Mouse (Mus musculus) layer of hippocampus, adult 18-20 months (tissue): ENCODE data around the gene Fndc3b. TPM values are rescaled to one million over a fixed set of nuclear protein-coding genes. Genes with fewer than 3 reads are reported as not detected.

Source experiments
- DNase-seq, 2 experiments: peaks; one replicate each; pipeline ENCODE4 v3.0.0; 2022; ENCODE audit warnings: low spot score in 2 of 2
- total RNA-seq, 2 experiments: library from RNA; stranded (reverse); gene quantifications; 2 replicates each; pipeline ENCODE4 v1.2.3; 2021

Gene Fndc3b
- total RNA-seq, 2 experiments from 2014 or later, result 20.5 to 21.2 TPM

DNA sequence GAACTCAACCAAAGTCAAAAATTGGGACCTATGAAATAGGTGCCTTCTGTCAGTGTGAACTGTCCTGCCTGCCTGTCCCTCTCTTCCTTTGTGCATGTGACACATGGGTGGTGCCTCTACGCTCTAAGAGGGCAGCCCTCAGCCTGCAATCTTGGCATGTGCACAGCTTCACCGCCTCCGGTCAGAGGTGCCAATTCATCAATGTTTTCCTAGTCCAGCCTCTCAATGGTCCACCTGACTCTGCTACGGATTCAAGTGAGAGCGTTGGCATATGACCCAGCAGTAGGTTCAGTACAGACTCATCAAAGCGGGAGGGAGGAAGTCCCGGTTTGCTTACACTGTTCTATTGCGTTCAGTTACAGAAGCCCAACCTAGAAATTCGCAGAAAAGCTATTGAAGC, 192.2 kb downstream of the Fndc3b start:
- DNase-seq, result no peak

DNA sequence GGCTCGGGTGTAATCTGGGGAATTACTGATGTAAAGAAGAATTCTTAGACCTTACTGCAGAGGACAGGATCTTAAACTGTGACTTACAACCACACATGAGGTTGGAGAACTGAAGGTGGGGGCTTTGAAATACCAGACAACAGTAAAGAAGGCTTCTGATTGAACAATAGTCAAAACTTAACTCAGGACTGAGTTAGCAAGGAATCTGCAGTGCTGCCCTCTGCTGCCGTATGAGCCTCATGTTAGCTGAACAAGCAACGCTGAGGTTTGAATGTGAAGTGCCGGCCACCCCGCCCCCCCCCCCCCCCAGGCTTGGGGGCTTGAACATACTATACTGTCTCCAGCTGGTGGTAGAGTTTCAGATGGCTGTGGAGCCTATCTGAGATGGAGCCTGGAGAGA, 194.6 kb downstream of the Fndc3b start:
- DNase-seq, result no peak

DNA sequence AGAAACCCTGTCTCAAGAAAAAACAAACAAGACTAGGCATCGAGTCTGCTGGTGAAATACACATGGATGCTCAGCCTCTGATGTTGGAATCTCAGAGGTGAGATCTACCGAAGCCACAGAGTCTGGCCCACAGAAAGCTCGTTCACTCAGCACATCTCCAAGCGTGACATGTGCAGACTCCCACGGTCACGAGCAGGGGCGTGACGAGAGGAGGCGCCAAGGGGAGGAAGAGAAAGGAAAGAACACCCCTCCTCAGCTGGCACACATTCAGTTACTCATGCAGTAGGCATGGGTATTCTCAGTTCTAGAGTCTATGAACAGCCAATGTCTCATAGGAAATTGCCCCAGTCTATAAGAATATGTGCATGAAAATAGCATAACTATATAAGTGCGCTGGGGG, 199.3 kb downstream of the Fndc3b start:
- DNase-seq, result no peak

DNA sequence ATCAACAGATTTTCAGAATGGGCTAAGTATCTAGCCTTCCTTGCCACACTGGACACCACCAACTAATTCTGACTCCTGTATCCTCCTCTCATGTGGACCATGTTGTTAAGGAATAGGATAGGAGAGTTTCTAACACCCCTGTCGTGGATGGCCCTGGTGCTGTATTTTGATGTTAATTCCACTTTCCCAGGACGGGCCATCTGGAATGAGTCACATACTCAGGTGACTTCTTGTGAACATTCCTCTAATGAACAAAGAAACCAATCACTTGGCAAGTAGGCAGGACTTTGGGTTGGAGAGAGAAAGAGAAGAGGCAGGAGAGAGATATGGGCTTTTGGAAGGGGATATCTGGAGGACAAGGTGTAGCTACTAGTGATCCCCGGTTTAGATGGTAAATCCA, 204.2 kb downstream of the Fndc3b start:
- no peak for DNase-seq

DNA sequence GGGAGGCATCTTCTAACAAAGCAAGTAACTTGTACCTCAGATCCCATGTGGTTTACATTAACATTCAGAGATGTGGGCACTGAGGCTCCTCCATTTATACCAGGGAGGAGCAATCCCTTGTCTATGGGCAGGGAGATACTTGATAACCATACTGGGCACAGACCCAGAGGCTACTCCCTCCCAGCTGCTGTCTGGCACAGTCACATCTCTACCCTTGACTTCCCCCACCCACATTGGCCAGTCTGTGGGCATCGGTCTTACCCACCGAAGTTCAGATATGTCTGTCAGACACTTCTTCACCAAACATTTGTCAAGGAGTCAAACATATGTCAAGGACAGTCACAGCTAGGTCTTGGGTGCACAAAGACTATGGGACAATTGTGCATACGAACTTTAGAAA, 205.5 kb downstream of the Fndc3b start:
- no peak for DNase-seq

DNA sequence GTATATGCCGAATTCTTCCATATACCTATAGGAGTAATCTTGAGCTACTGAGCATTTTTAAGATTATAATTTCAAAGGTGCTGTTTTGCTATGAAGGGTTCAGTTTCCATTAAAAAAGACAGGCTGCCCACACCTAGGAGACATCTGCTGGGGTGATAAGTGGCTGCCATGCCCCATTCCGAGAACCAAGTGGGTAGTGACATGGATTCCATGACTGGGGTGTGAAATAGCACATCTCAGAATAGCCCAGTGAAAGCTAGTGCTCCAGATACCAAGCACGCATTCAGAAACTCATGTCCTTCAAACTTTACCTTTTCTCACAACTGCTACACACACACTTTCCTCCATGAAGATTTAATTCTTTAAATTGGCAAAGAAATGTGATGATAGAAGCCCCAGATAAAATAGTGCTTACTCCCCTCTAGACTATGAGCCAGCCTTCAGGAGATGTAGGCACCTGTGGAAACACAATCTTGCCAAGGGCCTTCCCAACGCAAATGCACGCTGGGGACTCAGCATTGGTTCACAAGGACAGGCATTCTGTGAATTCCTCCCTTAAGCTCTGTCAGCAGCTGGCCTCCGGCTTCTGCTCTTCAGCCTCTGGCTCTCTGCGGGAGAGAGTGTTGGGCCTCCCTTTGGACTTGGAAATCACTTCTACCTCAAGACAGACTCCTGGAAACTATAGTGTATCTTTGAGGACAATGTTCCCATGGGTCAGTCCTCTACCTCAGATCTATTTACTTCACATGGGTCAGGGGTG, 207.6 kb downstream of the Fndc3b start:
- DNase-seq, result no peak

DNA sequence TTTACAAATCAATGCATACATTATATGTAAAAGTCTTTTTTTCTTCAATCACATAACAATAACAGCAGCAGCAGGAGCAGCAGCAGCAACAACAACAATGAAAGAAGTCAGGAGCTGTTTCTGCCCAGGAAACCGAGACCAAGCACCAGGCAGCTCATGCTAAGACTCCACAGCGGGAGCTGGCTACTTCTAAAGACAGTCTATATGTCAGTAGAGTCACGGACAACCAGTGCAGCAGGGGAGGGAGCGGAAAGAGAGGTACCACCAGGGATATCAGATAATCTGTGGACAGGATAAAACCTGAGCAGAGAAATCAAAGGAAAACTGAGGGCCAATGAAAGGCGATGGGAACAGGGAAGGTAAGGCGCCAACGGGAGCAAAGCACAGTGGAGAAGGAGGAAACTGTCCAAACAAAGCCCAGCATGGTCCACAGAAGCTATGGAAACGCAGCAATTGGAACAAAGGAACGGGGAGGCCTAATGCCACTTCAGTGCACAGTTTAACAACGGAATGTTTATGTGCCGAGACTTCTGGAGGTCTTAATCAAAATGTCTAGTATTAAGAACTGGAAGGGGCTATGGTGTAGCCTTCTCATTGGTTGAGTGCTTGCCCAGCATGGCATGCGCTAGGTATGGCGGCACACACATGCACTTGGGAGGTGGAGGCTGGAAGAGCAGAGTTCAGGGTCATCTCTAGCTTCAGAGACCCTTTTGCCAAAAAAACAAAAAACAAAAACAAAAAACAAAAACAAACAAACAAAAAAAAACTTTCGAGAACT, 215.6 kb downstream of the Fndc3b start:
- DNase-seq, result no peak

DNA sequence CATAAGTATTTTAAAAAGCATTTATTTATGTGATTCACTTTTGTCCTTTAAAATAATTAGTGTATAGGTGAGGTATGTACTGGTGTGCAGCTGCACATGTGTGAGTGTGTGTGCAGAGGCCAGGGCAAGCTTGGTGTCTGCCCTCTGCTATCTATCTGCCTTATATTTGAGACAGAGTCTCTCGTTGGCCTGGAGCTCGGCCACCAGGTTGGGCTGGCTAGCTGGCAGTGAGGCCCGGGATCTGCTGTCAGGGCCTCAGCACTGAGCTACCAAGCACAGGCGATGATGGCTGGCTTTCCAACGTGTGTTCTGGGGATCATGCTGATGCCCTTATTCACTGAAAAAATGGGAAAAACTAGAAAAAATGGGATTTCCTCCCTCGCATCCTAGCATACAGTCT, 216.4 kb downstream of the Fndc3b start:
- no peak for DNase-seq

DNA sequence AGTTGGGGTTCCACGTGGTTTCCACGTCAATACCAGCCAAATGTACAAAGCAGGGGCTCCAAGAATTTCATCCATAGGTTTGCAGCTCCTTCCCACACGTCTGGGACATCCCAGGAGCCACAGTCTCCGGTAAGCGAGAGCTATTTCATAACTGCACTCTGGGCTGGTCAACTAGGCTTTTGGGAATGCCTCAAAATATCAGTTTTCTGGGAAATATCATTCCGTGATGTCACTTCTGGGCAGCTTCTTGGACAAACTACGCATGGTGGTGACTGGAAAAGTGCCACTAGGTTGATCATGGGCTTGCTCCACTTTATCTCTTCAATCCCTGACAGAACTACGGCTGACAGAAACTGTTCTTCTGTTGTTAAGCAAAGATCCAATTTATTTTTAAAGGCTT, 217.0 kb downstream of the Fndc3b start:
- DNase-seq, result no peak

DNA sequence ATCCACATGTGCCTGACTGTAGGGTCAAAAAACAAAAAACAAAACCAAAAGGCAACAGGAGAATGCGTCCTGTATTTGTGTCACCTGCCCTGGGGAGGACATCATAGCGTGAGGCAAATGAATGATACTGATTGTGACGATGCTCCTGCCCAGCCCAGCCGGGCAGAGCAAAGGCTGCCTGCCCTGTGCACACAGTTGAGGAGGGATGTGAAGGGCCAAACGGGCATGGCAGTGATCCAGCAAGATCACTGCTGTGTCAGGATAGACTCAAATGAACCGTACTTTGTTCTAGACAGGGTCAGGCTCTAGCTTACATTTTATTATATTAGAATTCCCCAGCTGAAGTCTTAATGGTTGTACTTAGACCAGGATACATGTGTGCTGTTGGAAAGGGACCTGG, 219.3 kb downstream of the Fndc3b start:
- no peak for DNase-seq

DNA sequence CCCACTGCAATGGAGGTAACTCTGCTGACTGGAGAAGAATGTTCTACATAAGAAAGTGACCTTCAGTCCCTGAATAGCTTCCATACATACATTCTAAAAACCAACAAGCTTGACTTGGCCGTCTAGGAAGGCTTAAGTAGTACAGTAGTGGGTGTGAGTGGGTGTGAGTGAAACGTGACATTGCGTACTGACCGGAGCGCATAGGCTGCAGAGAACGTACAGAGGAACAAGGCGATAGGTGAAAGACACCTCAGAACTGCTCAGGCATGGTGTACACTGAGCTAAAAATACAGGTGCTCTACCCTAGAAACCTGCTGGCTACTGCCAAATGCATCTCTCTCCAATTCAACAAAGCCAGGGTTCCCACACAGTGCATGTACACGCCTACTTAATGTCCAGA, 219.7 kb downstream of the Fndc3b start:
- no peak for DNase-seq

DNA sequence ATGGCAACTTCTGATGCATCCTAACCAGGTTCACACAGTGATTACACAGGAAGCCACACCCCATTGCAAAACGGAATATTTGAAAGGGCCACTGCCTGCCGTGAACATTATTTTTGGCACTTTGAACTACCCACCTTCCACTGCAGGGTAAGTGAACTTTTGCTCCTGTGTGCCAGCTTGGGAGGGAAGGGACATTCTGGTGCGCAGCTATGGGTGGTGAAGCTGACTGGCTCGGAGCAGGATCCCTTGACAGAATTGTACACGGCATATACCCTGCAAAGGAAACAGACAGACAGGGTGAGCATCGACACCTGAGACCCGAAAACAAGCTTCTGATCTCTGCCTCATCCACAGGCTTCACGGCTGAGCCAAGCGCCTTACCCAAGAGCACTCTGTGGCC, 220.2 kb downstream of the Fndc3b start:
- no peak for DNase-seq

DNA sequence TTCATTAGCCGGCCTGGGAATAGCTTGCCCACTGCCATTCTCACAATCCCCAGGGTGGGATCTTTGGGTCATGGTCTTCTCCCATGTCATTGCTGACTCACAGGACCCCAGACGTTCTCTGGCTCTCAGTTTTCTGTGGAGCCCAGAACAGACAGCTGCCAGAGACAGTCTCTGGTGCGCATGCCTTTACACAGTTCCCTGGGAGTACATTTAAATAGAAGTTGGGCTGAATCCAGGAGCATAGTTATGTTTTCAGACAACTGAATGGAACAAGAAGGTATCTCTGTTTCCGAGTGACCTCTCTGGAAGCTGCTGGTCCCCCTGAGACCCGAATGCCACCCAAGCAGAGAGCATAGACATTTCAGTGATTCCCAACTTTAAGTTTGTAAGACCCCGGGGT, 221.6 kb downstream of the Fndc3b start:
- no peak for DNase-seq

DNA sequence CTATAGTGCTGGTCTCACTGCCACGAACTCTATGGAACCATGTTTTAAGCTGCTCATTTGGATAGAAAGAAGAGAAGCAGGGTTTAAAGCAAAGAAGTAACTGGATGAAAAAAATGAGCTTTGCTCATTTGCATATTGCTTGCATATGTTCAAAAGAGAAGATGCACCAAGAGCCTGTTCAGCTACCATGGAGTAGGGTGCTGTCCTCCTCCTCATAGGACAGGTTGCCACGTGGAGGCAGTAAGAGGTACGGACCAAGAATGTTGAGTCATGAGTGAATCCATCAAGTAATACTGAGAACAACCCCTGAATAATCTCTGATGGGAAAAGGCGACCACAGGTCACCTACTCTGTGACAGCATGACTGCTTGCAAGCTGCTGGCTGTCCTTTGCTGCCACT, 226.0 kb downstream of the Fndc3b start:
- no peak for DNase-seq

DNA sequence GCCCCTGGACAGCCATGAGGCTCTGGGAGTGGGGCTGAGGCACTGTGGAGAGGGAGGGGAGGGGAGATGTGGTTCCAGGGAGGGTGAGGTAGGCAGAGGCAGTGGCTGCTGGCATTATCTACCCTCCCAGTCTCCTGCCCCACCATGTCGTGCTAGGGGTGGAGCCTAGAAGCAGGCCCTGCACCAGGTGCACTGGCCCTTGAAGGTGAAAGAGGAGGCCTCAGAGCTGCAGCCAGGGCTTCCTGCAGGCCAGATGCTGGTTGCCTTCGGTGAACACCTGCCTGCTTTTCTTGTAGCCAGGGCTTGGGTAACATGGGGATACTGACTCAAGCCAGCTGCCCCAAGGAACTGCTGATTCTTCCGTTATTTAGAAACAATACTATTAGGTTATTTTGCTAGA, 226.4 kb downstream of the Fndc3b start:
- no peak for DNase-seq

DNA sequence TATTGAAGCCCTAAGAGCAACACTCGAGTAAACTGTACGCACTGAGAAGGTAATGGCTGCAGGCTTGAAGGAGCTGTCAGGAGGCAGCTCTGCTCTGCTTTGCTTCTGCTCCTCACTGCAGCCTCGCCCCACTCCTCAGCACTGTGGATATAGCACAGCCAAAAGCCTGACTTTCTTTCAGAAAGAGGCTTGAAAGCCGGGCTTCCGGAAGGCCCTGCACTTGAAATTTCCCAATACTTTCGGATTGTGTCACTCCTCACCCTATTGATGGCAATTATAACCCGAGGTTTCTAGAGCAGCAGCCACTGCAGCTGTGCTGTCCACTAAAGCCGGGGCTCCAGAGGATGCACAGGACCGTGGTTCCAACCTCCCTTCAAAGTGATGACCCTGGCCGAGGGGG, 227.3 kb downstream of the Fndc3b start:
- no peak for DNase-seq

DNA sequence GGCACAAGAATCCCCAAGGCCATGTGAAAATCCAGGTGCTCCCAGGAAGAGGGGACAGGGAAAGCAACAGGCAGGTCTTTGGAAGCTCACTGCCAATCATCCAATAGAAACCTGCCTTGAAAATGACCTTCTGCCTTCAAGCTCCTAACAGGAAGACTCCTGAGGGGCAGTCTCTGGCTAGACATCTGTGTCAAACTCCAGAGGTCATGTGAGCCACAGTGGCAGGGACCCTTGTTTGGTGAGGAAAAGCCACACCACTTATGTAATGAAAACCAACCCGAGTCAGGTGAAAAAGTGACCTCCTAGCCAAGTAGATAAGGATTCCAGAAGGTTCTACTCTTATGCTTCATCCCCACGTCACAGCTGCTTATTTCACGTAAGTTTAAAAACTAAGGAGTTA, 227.8 kb downstream of the Fndc3b start:
- no peak for DNase-seq

DNA sequence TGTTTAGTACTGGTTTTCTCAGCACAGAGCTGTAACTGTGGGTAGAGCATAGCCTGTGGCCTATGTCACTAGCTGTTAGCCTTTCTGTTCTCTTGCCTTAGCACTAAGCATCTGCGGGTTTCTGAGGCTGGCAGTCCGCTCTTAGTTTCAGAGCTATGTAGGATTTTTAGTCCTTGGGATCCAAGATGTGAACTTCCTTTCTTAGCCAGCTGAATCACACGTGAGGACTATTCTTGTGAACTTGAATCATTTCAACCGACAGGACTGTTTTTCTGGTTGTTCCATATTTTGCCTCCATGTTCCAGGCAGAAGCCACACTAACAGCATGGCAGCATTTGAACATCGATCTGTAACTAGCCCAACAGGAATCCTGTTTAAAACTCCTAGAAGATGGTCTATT, 229.4 kb downstream of the Fndc3b start:
- no peak for DNase-seq

DNA sequence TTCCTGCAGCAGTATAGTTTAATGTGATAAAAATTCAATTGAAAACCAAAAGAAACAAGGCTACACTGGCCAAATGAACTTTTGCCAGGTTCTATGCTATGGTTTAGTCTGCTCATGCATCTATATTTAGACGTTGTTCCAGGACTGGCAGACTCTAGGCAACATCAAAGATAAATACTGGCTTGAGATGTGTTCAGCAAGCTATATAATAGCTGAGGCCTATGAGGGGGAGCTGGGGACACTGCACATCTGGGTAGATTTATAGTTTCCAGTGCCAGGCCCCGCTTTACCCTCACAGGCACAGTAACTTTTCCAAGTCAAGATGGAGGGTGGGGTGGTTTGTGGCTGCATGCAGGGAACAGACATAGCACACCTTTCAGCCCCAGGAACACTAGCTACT, 231.7 kb downstream of the Fndc3b start:
- DNase-seq, result no peak

DNA sequence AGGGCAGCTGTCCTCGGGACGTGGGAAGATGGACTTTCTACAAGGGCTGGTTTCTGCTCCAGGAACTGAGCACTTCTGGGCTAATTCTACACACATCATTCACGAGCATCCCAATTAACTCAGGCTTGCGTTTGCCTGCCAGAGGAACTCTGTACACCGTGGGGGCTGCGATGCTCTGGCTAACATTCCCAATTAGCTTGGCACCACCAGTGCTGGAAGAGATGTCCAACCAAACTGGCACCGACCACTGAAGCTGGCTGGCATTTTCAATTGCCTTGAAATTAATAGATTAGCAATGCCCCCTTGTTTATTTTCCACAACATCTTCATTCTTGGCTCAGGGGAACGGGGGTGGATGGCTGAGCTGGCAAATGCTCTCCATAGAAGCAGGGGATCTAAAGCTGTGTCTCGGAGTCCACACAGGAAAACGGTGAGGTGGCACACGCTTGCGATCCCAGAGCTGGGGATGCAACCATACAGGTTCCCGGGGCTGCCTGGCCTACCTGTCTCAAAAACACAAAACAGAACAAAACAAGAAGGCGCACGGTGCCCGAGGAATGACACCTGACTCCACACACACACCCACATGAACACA, 232.4 kb downstream of the Fndc3b start:
- peak; percentile 60 to 72 for DNase-seq

DNA sequence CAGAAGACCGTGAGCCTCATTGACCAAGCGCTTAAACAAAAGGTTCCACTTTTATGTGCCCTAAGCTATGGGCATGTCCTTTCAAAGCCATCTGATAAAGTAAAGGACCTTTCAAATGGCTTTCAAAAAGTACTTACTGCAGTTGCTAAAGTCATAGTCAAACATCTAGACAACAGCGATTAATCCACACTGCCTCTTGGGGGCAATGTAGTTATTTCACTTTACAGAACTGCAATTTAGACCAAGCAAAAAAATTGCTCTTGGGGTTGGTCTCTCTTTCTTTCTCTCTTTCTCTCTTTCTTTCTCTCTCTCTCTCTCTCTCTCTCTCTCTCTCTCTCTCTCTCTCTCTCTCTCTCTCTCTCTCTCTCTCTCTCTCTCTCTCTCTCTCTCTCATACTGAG, 233.4 kb downstream of the Fndc3b start:
- DNase-seq, result peak in 1 of 2 experiments; percentile 34

DNA sequence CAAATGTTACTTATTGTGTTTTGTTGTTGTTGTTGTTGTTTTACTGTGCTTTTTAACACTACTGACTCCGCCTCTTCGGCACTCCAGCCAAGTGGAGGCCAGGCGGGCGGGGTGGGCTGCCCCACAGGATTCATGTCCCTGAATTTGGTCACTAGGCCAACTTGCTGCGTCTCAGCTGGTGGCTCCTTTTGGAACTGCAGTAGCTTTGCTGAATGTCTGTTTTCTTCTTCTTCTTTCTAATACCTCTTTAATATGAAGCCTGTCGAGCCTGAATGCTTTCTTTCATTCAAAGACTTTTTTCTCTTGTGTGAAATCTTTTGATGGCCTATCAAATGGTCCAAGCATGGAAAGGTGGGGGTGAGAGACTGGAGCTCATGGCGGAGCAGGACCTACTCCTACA, 235.2 kb downstream of the Fndc3b start:
- no peak for DNase-seq
